Mouse (Mus musculus): ENCODE data around the gene Hspa1a. TPM values are rescaled to one million over a fixed set of nuclear protein-coding genes. Genes with fewer than 3 reads are reported as not detected.
"Not testable (repeated sequence)": the region's sequence is repeated elsewhere in the genome, so short reads cannot be mapped to it uniquely, and the experiment has no call there.

The Hspa1a gene
- total RNA-seq, 4 experiments from 2014 or later = 11.9 to 17.5 (median 13.7) TPM

GRCm38 (mm10) chr17:34969822-34970221, 2.1 kb downstream of the Hspa1a start, which contains the start of gene Gm20481:
TSS of gene Gm20481 (plus strand) at chr17:34969912.
- DNase-seq (ENCODE audit: low spot score in 2 of 2) = not testable (repeated sequence)

- DNase-seq (ENCODE audit: low spot score in 2 of 2) = no peak
Observed at GRCm38 (mm10) chr17:34965627-34966026, 6.3 kb downstream of the Hspa1a start.

- no peak for DNase-seq (ENCODE audit: low spot score in 2 of 2)
Observed at GRCm38 (mm10) chr17:34964640-34965049, 7.3 kb downstream of the Hspa1a start.

GRCm38 (mm10) chr17:34962841-34963240, 9.1 kb downstream of the Hspa1a start:
- no peak for DNase-seq (ENCODE audit: low spot score in 2 of 2)

- no peak for DNase-seq (ENCODE audit: low spot score in 2 of 2)
Observed at GRCm38 (mm10) chr17:34962125-34962524, 9.8 kb downstream of the Hspa1a start.

- no peak for DNase-seq (ENCODE audit: low spot score in 2 of 2)
Observed at GRCm38 (mm10) chr17:34960702-34961493, 11.1 kb downstream of the Hspa1a start.

GRCm38 (mm10) chr17:34959881-34960515, 12.0 kb downstream of the Hspa1a start:
- DNase-seq (ENCODE audit: low spot score in 2 of 2) = no peak

GRCm38 (mm10) chr17:34959130-34959778, 12.7 kb downstream of the Hspa1a start, which contains the start of gene Hspa1b:
TSS of gene Hspa1b (minus strand) at chr17:34959238.
- DNase-seq (ENCODE audit: low spot score in 2 of 2) = peak; percentile 71 to 83

GRCm38 (mm10) chr17:34958734-34959129, 13.2 kb downstream of the Hspa1a start:
- not testable (repeated sequence) for DNase-seq (ENCODE audit: low spot score in 2 of 2)

- DNase-seq (ENCODE audit: low spot score in 2 of 2) = not testable (repeated sequence)
Observed at GRCm38 (mm10) chr17:34957966-34958365, 14.0 kb downstream of the Hspa1a start.

GRCm38 (mm10) chr17:34957291-34957690, 14.7 kb downstream of the Hspa1a start:
- DNase-seq (ENCODE audit: low spot score in 2 of 2) = not testable (repeated sequence)

- DNase-seq (ENCODE audit: low spot score in 2 of 2) = no peak
Observed at GRCm38 (mm10) chr17:34956340-34956739, 15.6 kb downstream of the Hspa1a start.

GRCm38 (mm10) chr17:34955884-34956283, 16.1 kb downstream of the Hspa1a start:
- no peak for DNase-seq (ENCODE audit: low spot score in 2 of 2)

- DNase-seq (ENCODE audit: low spot score in 2 of 2) = no peak
Observed at GRCm38 (mm10) chr17:34954831-34955230, 17.1 kb downstream of the Hspa1a start.

- DNase-seq (ENCODE audit: low spot score in 2 of 2) = no peak
Observed at GRCm38 (mm10) chr17:34953904-34954303, 18.1 kb downstream of the Hspa1a start.

- no peak for DNase-seq (ENCODE audit: low spot score in 2 of 2)
Observed at GRCm38 (mm10) chr17:34953258-34953657, 18.7 kb downstream of the Hspa1a start.

GRCm38 (mm10) chr17:34952378-34953040, 19.4 kb downstream of the Hspa1a start:
- DNase-seq (ENCODE audit: low spot score in 2 of 2) = peak in 1 of 2 experiments; percentile 70

- DNase-seq (ENCODE audit: low spot score in 2 of 2) = peak in 1 of 2 experiments; percentile 63
Observed at GRCm38 (mm10) chr17:34951636-34952377, 20.1 kb downstream of the Hspa1a start.

GRCm38 (mm10) chr17:34950514-34951455, 21.2 kb downstream of the Hspa1a start:
- no peak for DNase-seq (ENCODE audit: low spot score in 2 of 2)

Data from left cerebral cortex, adult 8-10 months (tissue).